Mouse (Mus musculus) embryonic facial prominence, embryonic 15.5 days (tissue): ENCODE data around the gene Mycbp2. TPM values are rescaled to one million over a fixed set of nuclear protein-coding genes. Genes with fewer than 3 reads are reported as not detected.
A peak's percentile ranks its signal among the peaks of the same experiment; 100 is the strongest.

Source experiments
- ATAC-seq: fragments of 200-750 bp; cut with Nextera tagmentation; 2 replicates; pipeline ENCODE4 v1.8.0; 2017; ENCODE audit warnings: low read depth, moderate TSS enrichment; ENCODE audit not compliant: insufficient number of reproducible peaks, low FRiP score, low TSS enrichment
- H3K27ac ChIP-seq: fragments of 300-500 bp; sonication (generic); replicated peaks from 2 replicates; pipeline ENCODE4 v1.5.1; 2015; ENCODE audit warnings: mild to moderate bottlenecking, inconsistent platforms
- H3K27me3 ChIP-seq: fragments of 300-500 bp; sonication (generic); 2 replicates; pipeline ENCODE4 v1.6.1; 2015; ENCODE audit warnings: inconsistent platforms
- H3K36me3 ChIP-seq: fragments of 300-500 bp; sonication (generic); 2 replicates; pipeline ENCODE4 v1.6.1; 2015; ENCODE audit warnings: mild to moderate bottlenecking, inconsistent platforms
- H3K4me1 ChIP-seq: fragments of 300-500 bp; sonication (generic); 2 replicates; pipeline ENCODE4 v1.6.1; 2015; ENCODE audit warnings: inconsistent platforms
- H3K4me2 ChIP-seq: fragments of 300-500 bp; sonication (generic); replicated peaks from 2 replicates; pipeline ENCODE4 v1.6.1; 2015; ENCODE audit warnings: mild to moderate bottlenecking, inconsistent platforms
- H3K4me3 ChIP-seq: fragments of 300-500 bp; sonication (generic); replicated peaks from 2 replicates; pipeline ENCODE4 v1.5.1; 2015; ENCODE audit warnings: mild to moderate bottlenecking, inconsistent platforms
- H3K9ac ChIP-seq: fragments of 300-500 bp; sonication (generic); 2 replicates; pipeline ENCODE4 v1.6.1; 2015; ENCODE audit warnings: inconsistent platforms
- H3K9me3 ChIP-seq: fragments of 300-500 bp; sonication (generic); replicated peaks from 2 replicates; pipeline ENCODE4 v1.6.1; 2016; ENCODE audit warnings: inconsistent platforms
- WGBS: fragments of 180-500 bp; shearing (Covaris S2); methylation state at CpG from one replicate; pipeline ENCODE4 v1.1.7; 2015; 5-methylcytosine and 5-hydroxymethylcytosine counted together
- polyA plus RNA-seq: library from polyadenylated mRNA; unstranded; fragments of >200 nt; fragmentation: Nextera tagmentation; extraction: Ambion mirVana; gene quantifications from 2 replicates; pipeline ENCODE4 v1.2.1, GENCODE M21; 2015

Gene Mycbp2
- polyA plus RNA-seq = 23.6 and 25.8 TPM in 2 replicates

- Histone ChIP-seq H3K27me3 (no peaks in the 10 kb centered on the region), H3K36me3 (no peaks in the 10 kb centered on the region), H3K27ac (peak within 1 kb of the TSS; percentile 89), H3K4me3 (peak within 1 kb of the TSS; percentile 70), H3K4me1 (0 out of 2 replicates have a peak, but pooled peaks cover 14% of the 10 kb centered on the region), H3K9me3 (no peaks in the 10 kb centered on the region), H3K9ac (peak within 1 kb of the TSS; percentile 58), H3K4me2 (peak within 1 kb of the TSS; percentile 75)
- 7% methylated on average over 38 of the region's 41 CpGs for WGBS
- ATAC-seq = peak; percentile 99
Measured at GRCm38 (mm10) chr14:103346729-103347505, at the start of gene Mycbp2. Gene Mycbp2, minus strand, starts transcription at chr14:103346814.

GRCm38 (mm10) chr14:103392391-103392790, 45.8 kb upstream of the Mycbp2 start:
- Histone ChIP-seq H3K36me3 (no peaks in the 10 kb centered on the region), H3K4me2 (no peak overlapping the region), H3K27me3 (no peaks in the 10 kb centered on the region), H3K27ac (no peak overlapping the region), H3K9me3 (no peaks in the 10 kb centered on the region), H3K4me1 (no peaks in the 10 kb centered on the region), H3K4me3 (no peak overlapping the region), H3K9ac (no peak overlapping the region)
- ATAC-seq = no peak
- 82% methylated on average over 7 of the region's 7 CpGs for WGBS

- Histone ChIP-seq H3K4me3 (no peak overlapping the region), H3K27ac (no peak overlapping the region), H3K4me2 (no peak overlapping the region), H3K36me3 (no peaks in the 10 kb centered on the region), H3K9ac (no peak overlapping the region), H3K27me3 (no peaks in the 10 kb centered on the region), H3K4me1 (no peaks in the 10 kb centered on the region), H3K9me3 (no peaks in the 10 kb centered on the region)
- ATAC-seq = no peak
- WGBS = 76% methylated on average over 4 of the region's 4 CpGs
Measured at GRCm38 (mm10) chr14:103387431-103387830, 40.8 kb upstream of the Mycbp2 start.

- 59% methylated on average over 8 of the region's 8 CpGs for WGBS
- H3K27me3 ChIP-seq = no peaks in the 10 kb centered on the region
- ATAC-seq = no peak
- H3K27ac ChIP-seq = no peak overlapping the region
- H3K4me1 ChIP-seq = no peaks in the 10 kb centered on the region
- H3K36me3 ChIP-seq = no peaks in the 10 kb centered on the region
- no peak overlapping the region for H3K4me2 ChIP-seq
- H3K9ac ChIP-seq = no peak overlapping the region
- no peaks in the 10 kb centered on the region for H3K9me3 ChIP-seq
- no peak overlapping the region for H3K4me3 ChIP-seq
Measured at GRCm38 (mm10) chr14:103386871-103387270, 40.3 kb upstream of the Mycbp2 start.

GRCm38 (mm10) chr14:103385084-103385610, 38.5 kb upstream of the Mycbp2 start:
- H3K4me1 ChIP-seq = no peaks in the 10 kb centered on the region
- H3K9me3 ChIP-seq = no peaks in the 10 kb centered on the region
- H3K36me3 ChIP-seq = no peaks in the 10 kb centered on the region
- H3K9ac ChIP-seq = no peak overlapping the region
- H3K4me2 ChIP-seq = no peak overlapping the region
- H3K27me3 ChIP-seq = no peaks in the 10 kb centered on the region
- H3K27ac ChIP-seq = no peak overlapping the region
- 70% methylated on average over 13 of the region's 13 CpGs for WGBS
- ATAC-seq = no peak
- no peak overlapping the region for H3K4me3 ChIP-seq

GRCm38 (mm10) chr14:103378703-103379102, 32.1 kb upstream of the Mycbp2 start:
- no peaks in the 10 kb centered on the region for H3K4me1 ChIP-seq
- WGBS = 59% methylated on average over 3 of the region's 3 CpGs

GRCm38 (mm10) chr14:103376765-103377164, 30.2 kb upstream of the Mycbp2 start:
- Histone ChIP-seq H3K27me3 (no peaks in the 10 kb centered on the region), H3K9ac (no peak overlapping the region), H3K36me3 (no peaks in the 10 kb centered on the region), H3K9me3 (no peaks in the 10 kb centered on the region), H3K4me3 (no peak overlapping the region), H3K4me2 (no peak overlapping the region), H3K4me1 (no peaks in the 10 kb centered on the region), H3K27ac (no peak overlapping the region)
- WGBS = 61% methylated on average over 3 of the region's 3 CpGs
- ATAC-seq = no peak

More at GRCm38 (mm10) chr14:103378703-103379102, 32.1 kb upstream of the Mycbp2 start:
- Histone ChIP-seq H3K27me3 (no peaks in the 10 kb centered on the region), H3K9me3 (no peaks in the 10 kb centered on the region), H3K36me3 (no peaks in the 10 kb centered on the region), H3K4me2 (no peak overlapping the region), H3K27ac (no peak overlapping the region), H3K4me3 (no peak overlapping the region), H3K9ac (no peak overlapping the region)
- no peak for ATAC-seq

GRCm38 (mm10) chr14:103375523-103375922, 28.9 kb upstream of the Mycbp2 start:
- H3K4me3 ChIP-seq = no peak overlapping the region
- no peaks in the 10 kb centered on the region for H3K27me3 ChIP-seq
- H3K9ac ChIP-seq = no peak overlapping the region
- no peak overlapping the region for H3K4me2 ChIP-seq
- no peaks in the 10 kb centered on the region for H3K4me1 ChIP-seq
- no peaks in the 10 kb centered on the region for H3K36me3 ChIP-seq
- ATAC-seq = no peak
- no peak overlapping the region for H3K27ac ChIP-seq
- H3K9me3 ChIP-seq = no peaks in the 10 kb centered on the region
- WGBS = 71% methylated on average over 1 of the region's 1 CpGs

GRCm38 (mm10) chr14:103363199-103363598, 16.6 kb upstream of the Mycbp2 start:
- no peak overlapping the region for H3K9ac ChIP-seq
- H3K9me3 ChIP-seq = no peaks in the 10 kb centered on the region
- no peaks in the 10 kb centered on the region for H3K36me3 ChIP-seq
- H3K4me1 ChIP-seq = no peaks in the 10 kb centered on the region
- no peak overlapping the region for H3K27ac ChIP-seq
- ATAC-seq = no peak
- no peaks in the 10 kb centered on the region for H3K27me3 ChIP-seq
- 33% methylated on average over 2 of the region's 2 CpGs for WGBS
- H3K4me2 ChIP-seq = no peak overlapping the region
- H3K4me3 ChIP-seq = no peak overlapping the region

- Histone ChIP-seq H3K36me3 (no peaks in the 10 kb centered on the region), H3K4me2 (no peak overlapping the region), H3K9ac (no peak overlapping the region), H3K9me3 (no peaks in the 10 kb centered on the region), H3K27me3 (no peaks in the 10 kb centered on the region), H3K27ac (no peak overlapping the region), H3K4me3 (no peak overlapping the region), H3K4me1 (no peaks in the 10 kb centered on the region)
- no peak for ATAC-seq
- 72% methylated on average over 3 of the region's 3 CpGs for WGBS
Measured at GRCm38 (mm10) chr14:103356066-103356465, 9.5 kb upstream of the Mycbp2 start.

- H3K4me3 ChIP-seq = no peak overlapping the region
- H3K36me3 ChIP-seq = no peaks in the 10 kb centered on the region
- 0 out of 2 replicates have a peak overlapping the region, but pooled peaks have one; percentile 15 for H3K4me2 ChIP-seq
- H3K4me1 ChIP-seq = 0 out of 2 replicates have a peak, but pooled peaks cover 4% of the 10 kb centered on the region
- no peaks in the 10 kb centered on the region for H3K27me3 ChIP-seq
- 25% methylated on average over 16 of the region's 18 CpGs for WGBS
- H3K9me3 ChIP-seq = no peaks in the 10 kb centered on the region
- ATAC-seq = no peak; the same call in 1 of the 2 replicates
- H3K27ac ChIP-seq = no peak overlapping the region
- no peak overlapping the region for H3K9ac ChIP-seq
Measured at GRCm38 (mm10) chr14:103354396-103355352, 8.1 kb upstream of the Mycbp2 start.
